Mouse (Mus musculus): ENCODE results near the gene Coasy.

Coasy gene

DNA sequence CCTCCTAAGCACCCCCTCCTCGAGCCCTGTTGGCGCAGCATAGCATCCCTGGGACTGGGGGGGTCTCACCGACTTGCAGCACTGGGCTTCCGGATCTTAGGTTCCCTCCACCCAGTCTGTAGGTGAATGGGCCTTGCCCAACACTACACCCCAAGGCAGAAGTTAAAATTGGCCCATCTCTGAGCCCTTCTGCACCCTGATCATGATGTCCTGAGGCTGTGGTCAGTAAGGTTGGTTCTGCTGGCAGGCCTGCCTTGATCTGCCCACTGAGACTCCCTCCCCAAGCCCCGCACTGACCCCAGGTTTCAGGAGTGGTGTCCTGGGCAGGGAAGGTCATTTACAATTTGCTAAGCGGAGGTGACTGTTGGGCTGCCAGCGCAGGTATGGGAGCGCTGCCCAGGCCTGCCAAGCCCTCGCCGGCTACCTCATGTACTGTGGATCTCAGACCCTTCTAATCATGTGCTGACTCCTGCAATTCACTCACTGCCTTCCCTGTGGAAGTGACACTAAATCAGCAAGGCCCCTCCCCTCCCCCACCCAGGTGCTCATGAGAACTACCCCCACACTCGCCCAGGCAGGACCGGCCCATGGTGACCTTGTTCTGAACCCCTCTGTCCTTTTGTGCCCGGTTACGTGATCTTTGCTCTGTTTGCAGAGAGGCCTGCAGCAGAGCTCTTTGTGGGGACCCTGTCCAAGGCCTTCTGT lies 19.2 kb upstream of the Coasy start:
- DNase-seq (ENCODE audit: low read depth, low spot score), result no peak

DNA sequence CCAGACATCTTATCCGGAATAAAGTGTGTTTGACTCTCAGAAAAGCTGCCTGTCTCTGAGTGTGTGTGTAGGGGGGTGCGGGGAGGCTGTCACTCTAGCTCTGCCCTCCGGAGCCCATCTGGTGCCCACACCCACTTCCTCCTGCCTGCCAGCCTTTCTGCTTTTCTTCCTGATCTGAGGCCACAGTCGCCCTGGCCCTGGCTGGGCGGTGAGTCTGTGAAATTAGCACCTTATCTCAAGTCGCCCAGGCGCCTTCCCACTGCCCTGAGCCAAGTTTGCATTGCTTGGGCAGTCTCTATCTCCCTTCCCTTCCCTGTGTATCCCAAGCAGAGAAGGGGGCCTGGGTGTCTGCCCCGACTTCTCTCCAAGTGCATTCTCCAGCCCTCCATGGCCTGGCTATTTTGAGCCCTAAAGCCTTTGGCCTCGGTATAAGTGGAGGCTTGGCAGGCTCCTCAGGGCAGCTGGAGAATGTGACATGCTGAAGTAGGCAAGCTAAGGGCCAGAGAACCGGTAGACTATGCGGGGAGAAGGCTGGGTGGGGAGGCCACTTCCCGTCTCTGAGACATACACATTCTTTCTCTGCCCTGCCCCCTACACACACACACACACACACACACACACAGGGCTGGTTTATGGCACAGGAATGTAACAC lies 18.6 kb upstream of the Coasy start:
- DNase-seq (ENCODE audit: low read depth, low spot score), result no peak

DNA sequence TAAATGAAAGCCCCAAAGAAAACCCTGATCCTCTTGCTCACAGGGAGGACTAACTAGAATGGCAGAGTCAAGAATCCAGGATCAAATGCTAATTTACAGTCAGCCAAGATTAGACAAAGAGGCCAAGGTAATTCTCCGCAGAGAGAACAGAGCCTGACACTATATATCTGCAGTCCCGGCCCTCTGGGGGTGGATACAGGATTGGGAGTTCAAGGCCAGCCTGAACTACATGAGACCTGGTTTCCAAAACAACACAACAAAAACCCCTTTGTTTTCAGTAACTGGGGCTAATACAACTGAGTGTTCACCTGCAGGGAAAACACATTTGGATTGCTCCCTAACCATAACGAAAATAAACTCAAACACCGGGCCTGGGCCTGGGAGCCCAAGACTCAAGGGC lies 17.9 kb upstream of the Coasy start:
- DNase-seq (ENCODE audit: low read depth, low spot score), result no peak

DNA sequence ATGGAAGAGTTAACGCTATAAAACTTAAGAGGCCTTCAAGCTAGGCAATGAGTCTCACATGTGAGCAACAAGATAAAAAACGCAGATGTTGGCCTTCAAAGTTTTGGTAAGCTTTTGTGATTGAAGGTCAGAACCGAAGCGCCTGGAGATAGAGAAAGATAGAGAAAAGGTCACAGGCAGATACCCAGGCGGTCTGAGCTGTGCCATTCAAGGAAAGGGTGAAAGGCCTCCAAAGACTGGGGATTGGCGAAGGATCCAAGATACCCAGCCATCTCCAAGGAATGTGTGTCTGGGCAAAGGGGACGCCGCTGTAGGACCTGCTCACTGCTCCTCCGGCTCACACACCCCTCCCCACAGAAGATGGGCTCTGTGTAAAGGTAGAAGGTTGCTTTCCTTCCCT lies 17.4 kb upstream of the Coasy start:
- no peak for DNase-seq (ENCODE audit: low read depth, low spot score)

DNA sequence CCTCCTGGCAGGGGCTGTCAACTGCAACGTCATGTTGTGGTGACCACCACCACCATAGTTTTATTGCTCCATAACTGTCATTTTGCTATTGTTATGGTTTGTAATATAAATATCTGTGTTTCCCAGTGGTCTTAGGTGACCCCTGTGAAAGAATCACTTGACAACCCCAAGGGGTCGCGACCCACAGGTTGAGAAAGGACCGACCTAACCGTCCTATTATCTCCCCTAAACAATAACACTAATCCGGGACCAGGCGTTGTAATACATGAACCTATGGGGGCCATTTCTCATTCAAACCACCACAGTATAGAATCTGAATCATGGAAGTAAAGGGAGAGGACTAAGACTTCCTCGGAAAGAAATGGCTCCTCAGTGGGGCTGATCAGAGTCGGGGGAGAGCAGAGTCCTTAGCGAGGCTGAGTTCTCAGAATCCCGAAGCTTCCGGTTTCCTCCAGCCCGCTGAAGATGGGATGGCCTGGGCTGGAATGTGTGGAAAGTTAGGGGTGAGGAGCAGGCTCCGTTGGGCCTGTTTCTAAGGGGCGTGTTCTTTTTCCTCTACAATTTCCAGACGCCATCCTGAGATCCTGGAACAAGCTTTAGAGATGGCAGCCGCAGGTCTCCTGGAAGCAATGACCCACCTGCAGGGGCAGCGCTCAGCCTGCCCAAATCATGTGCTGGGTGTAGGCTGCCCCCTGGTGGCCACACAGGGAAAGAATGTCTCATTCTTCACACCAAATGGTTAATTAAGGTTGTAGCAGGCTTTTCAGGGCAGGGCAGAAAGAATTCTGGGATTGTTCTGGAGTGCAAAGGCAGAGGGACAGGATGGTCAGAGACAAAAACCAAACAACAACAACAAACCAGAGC lies 15.6 kb upstream of the Coasy start:
- no peak for DNase-seq (ENCODE audit: low read depth, low spot score)

DNA sequence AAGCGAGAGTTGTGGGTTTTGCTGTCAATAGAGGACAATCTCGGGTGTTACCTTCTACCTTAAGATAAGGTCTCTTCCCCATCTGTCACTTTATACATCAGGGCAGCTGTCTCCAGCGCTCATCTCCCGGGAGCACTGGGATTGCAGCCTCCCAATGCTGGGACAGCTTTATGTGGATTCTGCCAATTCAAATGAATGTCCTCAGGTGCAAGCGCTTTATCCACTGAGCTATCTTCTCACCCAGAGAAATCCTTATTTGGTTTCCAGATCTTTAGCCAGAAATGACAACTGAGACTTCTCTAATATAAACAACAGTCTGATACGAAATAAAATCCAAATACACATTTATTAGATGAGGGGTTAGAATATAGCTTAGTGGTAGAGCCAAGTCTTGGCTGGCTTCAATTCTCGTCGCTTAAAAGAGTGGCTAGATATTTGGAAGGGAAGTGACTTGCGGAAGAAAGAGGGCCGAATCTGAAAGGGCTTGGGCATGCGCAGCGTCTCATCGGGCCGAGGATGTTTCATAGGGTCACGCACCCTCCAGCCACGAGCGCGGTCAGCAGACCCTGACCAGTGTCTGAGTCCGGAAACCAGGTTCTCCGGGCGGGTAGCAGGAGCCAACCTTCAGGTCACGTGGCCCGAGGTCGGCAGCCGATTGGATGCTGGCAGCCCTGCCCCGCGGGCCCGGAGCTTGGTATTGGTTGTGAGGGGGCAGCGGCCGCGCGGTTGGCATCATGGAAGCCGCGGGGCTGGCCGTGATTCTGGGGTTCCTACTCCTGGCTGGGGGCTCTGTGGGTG lies 12.8 kb upstream of the Coasy start, which contains the start of gene Naglu:
Naglu (plus strand) TSS at position 622 of the 798 bp plus-strand sequence.
- peak; percentile 76 for DNase-seq (ENCODE audit: low read depth, low spot score)

DNA sequence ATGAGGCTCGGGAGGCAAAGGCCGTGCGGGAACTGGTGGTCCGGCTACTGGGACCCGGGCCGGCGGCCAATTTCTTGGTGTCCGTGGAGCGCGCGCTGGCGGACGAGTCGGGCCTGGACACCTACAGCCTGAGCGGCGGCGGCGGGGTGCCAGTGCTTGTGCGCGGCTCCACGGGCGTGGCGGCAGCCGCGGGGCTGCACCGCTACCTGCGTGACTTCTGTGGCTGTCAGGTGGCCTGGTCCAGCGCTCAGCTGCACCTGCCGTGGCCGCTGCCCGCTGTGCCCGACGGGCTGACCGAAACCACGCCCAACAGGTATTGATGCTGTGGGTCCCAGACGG lies 12.2 kb upstream of the Coasy start:
- no peak for DNase-seq (ENCODE audit: low read depth, low spot score)

DNA sequence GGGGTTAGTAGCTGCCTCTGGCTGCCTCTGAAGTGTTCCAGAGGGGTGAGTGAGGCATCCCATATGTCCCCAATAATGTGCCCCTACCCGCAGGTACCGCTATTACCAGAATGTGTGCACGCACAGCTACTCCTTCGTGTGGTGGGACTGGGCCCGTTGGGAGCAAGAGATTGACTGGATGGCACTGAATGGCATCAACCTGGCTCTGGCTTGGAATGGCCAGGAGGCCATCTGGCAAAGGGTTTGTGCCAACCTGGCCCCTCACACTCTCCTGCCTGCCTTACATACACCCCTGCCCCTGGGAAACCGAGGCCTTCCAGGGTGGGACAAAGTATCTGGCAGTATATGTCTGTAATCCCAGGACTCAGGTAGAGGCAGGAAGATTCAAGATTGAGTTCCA lies 11.4 kb upstream of the Coasy start:
- DNase-seq (ENCODE audit: low read depth, low spot score), result no peak

DNA sequence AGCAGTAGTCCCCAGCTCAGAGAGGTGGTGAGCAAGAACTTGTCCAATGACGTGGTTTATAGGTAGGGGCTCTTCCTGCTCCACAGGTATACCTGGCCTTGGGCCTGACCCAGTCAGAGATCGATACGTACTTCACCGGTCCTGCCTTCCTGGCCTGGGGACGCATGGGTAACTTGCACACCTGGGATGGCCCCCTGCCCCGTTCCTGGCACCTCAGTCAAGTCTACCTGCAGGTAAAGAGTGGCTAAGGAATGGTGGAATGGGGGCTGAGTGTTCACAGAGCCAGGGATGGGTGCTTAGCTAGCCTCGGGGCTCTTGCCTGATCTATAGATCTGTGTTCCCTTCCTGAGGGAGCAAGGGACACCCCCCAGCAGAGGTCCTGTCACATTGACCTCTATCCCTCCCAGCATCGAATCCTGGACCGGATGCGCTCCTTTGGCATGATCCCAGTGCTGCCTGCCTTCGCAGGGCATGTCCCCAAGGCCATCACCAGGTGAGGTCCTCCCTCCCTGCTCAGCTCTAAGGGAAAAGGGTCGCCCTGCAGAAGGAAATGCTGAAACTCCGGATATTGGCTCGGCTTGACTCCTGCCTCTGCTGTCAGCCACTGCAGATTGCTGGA lies 10.4 kb upstream of the Coasy start:
- no peak for DNase-seq (ENCODE audit: low read depth, low spot score)

DNA sequence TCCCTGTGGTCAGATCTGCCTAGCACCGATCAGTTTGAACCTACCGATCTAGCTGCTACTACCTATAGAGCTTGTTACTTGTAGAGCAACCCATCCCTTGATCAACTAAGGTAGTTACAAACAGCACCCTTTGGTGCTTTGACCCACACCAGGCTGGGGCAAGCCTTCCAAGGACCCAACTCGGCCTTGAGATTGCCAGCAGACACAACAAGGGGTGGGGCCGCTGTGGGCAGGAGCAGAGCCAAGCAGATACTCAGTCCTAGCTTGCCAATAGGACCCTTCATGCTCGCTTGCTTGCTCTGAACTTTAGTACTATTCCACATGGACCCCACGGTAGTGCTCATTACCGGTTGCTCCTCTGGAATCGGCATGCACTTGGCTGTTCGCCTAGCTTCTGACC lies 4.2 kb upstream of the Coasy start, which contains the start of gene Hsd17b1:
Hsd17b1 (plus strand) TSS at position 291 of the 400 bp plus-strand sequence.
- DNase-seq (ENCODE audit: low read depth, low spot score), result no peak

DNA sequence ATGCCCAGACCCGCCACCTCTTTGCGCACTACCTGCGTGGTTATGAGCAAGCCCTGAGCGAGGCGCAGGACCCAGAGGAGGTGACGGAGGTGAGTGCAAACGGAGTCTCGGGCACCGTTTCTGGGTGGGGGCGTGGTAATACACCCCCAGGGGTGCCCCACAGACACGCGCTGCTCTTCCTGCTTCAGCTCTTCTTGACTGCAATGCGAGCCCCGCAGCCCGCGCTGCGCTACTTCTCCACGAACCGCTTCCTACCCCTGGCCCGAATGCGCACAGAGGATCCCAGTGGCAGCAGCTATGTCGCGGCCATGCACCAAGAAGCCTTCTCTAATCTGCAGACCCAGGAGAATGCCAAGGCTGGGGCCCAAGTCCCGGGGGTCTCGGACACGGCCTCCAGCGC lies 2.6 kb upstream of the Coasy start:
- DNase-seq (ENCODE audit: low read depth, low spot score), result no peak

DNA sequence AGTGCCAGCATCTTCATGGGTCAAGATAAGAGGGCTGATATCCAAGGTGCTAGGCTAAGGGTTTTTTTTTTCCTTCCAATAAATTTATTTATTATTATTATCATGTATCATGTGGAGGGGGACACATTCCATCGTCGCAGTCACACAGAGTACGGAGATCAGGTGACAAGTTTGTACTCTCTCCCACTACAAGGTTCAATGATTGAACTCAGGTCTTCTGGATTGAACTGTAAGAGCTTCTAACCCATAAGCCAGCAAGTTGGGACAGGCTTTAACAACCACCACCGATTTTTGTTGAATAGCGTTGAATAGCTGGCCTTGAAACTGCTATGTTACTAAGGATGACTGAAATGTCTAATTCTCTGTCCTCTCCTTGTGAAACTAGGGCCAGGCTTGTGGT lies 1.9 kb upstream of the Coasy start:
- DNase-seq (ENCODE audit: low read depth, low spot score), result no peak

DNA sequence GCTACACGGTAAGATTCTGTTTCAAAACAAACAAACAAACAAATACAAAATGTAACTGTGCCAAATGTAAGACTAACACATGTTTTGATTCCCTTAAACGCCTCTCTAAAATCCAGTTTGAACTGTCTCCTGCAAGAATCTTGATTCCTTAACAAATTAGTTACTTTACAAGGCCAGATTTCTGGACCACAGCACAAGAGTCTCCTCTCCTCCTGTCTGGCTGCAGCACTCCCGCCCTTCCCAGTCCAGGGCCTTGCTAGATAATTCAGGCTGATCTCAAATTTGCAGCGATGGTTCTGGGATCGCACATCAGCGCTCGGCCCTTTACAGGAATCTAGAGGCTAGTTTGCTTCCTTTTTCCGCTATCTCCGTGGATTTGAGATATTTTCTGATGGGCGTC lies 706 bp upstream of the Coasy start:
- no peak for DNase-seq (ENCODE audit: low read depth, low spot score)

DNA sequence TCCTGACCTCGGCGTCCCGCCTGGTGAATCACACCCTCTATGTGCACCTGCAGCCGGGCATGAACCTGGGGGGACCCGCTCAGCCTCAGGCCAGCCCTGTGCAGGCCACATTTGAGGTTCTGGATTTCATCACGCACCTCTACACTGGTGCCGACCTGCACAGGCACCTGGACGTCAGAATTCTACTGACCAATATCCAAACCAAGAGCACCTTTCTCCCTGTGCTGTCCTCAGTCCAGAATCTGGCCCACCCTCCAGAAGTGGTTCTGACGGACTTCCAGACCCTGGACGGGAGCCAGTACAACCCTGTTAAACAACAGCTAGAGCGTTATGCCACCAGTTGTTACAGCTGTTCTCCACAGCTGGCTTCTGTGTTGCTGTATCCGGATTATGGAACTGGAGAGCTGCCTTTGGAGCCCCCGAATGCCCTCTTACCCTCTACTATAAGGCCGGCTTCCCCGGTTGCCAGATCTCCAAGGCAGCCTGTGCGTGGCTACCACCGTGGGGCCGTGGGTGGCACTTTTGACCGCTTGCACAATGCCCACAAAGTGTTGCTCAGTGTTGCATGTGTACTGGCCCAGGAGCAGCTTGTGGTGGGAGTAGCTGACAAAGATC lies 825 bp downstream of the Coasy start:
- DNase-seq (ENCODE audit: low read depth, low spot score), result no peak

DNA sequence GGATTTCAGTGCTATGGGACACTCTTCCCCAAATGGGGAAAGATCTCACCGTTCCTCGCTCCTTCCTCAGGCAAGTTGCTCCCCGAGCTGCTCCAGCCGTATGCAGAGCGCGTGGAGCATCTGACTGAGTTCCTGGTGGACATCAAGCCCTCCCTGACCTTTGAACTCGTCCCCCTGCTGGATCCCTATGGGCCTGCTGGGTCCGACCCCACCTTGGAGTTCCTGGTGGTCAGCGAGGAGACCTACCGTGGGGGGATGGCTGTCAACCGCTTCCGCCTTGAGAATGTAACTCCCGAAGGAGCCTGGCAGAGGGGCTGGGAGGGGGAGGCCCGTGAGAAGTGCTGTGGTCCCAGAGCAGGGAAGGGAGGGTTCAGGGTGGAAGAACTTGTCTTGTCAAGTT lies 1.9 kb downstream of the Coasy start:
- no peak for DNase-seq (ENCODE audit: low read depth, low spot score)

DNA sequence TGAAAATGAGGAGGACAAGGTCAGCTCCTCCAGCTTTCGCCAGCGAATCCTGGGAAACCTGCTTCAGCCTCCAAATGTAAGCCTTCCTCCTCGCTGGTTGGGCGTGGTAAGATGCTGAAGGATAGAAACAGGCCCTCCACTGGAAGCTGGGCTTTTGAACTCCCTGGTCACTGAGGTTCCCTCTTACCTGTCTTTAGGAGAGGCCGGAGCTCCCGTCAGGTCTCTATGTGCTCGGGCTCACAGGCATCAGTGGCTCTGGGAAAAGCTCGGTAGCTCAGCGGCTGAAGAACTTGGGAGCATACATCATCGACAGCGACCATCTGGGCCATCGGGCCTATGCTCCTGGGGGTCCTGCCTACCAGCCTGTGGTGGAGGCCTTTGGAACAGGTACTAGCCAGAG lies 2.4 kb downstream of the Coasy start:
- DNase-seq (ENCODE audit: low read depth, low spot score), result no peak

DNA sequence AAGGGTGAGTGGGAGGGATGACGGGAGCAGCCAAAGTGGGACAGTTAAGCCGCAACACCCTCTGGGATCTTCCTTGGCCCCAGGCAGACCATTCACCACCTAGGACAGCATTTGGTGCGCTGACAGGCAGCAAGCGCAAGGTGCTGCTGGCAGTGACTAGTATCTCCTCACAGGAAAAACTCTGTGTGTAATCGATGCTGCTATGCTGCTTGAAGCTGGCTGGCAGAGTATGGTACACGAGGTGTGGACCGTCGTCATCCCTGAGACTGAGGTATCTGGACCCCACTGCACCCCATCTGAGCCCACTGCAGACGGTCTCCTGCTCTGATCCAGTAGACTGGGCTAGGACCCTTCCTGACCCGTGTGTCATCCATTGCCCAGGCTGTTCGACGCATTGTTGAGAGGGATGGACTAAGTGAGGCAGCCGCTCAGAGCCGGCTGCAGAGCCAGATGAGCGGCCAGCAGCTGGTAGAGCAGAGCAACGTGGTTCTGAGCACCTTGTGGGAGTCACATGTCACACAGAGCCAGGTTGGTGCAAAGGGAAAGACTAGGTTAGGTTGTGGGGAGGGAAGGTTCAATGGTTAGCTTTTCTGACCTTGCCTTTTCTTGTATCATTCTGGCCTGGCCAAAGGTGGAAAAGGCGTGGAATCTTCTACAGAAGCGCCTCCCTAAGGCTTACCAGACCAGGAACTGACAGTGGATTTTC lies 3.4 kb downstream of the Coasy start:
- DNase-seq (ENCODE audit: low read depth, low spot score), result no peak

DNA sequence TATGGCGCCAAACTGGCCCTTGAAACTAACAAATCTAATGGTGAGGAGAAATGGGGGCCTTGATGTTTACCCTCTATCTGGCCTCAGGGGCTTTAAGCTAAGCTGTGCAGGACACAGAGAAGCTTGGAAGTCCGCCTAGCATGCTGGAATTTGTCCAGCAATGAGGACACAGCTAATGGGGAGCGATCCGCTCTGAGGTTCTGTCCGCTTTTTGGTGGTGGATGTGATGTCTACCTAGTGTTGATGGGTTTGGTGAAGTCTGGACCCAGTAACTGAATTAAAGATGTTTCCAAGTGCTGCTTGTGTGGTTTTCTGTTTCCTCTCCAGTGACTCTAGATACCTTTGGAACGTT lies 3.9 kb downstream of the Coasy start:
- DNase-seq (ENCODE audit: low read depth, low spot score), result no peak

DNA sequence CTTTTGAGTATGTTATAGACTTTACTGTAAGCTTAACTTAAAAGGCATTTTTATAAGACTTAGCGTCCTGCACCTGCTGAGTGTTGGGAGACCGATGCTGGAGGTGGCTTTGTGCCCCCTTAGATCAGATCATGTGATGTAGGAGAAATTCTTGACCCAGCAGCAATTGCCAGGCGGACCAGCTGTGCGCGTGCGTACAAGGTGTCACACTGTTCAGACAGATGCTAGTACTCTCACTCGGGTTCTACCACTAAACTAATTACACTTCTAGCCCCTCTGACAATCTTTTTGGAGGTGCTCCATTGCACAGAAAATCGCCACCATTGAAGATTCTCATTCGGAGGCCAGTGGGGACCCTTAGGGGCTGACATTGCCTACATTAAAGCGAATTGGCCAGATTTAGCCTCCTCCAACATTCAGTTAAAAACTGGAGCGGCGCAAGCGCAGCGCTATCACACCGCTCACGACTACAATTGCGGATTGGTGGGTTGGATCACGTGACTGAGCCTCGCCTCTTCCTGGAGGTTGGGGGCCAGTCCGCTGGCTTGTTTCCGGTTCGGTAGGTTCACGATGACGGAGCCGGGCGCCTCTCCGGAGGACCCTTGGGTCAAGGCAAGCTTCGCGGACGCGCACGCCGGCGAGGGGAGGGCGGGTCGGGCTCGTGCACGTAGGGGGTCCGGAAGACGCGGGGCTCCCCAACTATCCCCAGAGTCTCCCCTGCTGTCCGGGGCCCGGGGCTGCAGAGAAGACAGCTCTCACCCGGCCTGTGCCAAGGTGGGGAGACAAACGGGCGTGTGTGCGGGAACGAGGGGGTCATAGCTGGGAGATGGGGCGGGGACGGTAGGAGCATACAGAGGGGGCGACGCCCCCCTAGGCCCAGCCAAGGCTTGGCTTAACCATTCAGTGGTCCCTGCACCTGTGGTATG lies 4.7 kb downstream of the Coasy start, which contains the start of gene Mlx:
Mlx (plus strand) TSS at position 522 of the 926 bp plus-strand sequence.
- peak; percentile 77 for DNase-seq (ENCODE audit: low read depth, low spot score)
